In genomic region chr12:24654065-24654862, GRCm38 (mm10) we compare ENCODE assay signal across 31 mouse cellular contexts. TPM values are rescaled to one million over a fixed set of nuclear protein-coding genes. Genes with fewer than 3 reads are reported as not detected.
DNase-seq lines count a peak whose midpoint lies in the region; ATAC-seq lines count a peak whose summit lies in the region.
"Had no signal": no experiment of that assay in that cellular context is flagged by ENCODE, and none has a peak within 500 bp of the region (broad histone marks: within the 10 kb centered on the region; RNA-seq: fewer than 3 reads in every experiment).

No protein-coding gene starts in this region.

- 87% methylated on average over 16 of the region's 16 CpGs for WGBS in liver, embryonic 13.5 days (ENCODE audit: insufficient replicate concordance)
- WGBS in liver, embryonic 11.5 days = 87% methylated on average over 16 of the region's 16 CpGs
- WGBS in hindbrain, embryonic 16.5 days = 82% methylated on average over 16 of the region's 16 CpGs

- no peak for ATAC-seq in liver, embryonic 13.5 days (ENCODE audit: low read depth)
- no peak for ATAC-seq in liver, embryonic 11.5 days (replicated peaks; ENCODE audit: low FRiP score)
- ATAC-seq in hindbrain, embryonic 16.5 days = no peak
- ATAC-seq: activated CD4-positive, CD25-positive, alpha-beta regulatory T cell, adult 4 months; forebrain, embryonic 15.5 days; hindbrain, postnatal 0 days; inflammation-experienced regulatory T-cells, adult 6 months; intestine, embryonic 16.5 days had no signal

- H3K9ac ChIP-seq in liver, embryonic 13.5 days = peak overlapping the region; percentile 68; the same call in 1 of the 2 replicates
- H3K9ac ChIP-seq in liver, embryonic 11.5 days (ENCODE audit: low read depth, low read length) = no peak overlapping the region
- H3K9ac ChIP-seq in hindbrain, embryonic 16.5 days (ENCODE audit: low read depth, low read length) = no peak overlapping the region
- H3K9ac ChIP-seq: embryonic facial prominence, embryonic 12.5 days; embryonic facial prominence, embryonic 15.5 days; forebrain, embryonic 12.5 days; forebrain, embryonic 15.5 days; heart, embryonic 15.5 days; hindbrain, embryonic 13.5 days had no signal

- H3K4me1 ChIP-seq in liver, embryonic 13.5 days (replicated peaks) = peaks cover 92% of the 10 kb centered on the region
- peaks cover 46% of the 10 kb centered on the region for H3K4me1 ChIP-seq in liver, embryonic 11.5 days (replicated peaks; ENCODE audit: control insufficient read depth, insufficient read depth, low read length)
- peaks cover 32% of the 10 kb centered on the region for H3K4me1 ChIP-seq in hindbrain, embryonic 16.5 days (ENCODE audit: control insufficient read depth, insufficient read depth, low read depth, low read length)

- H3K4me2 ChIP-seq in liver, embryonic 13.5 days = no peak overlapping the region
- no peak overlapping the region for H3K4me2 ChIP-seq in liver, embryonic 11.5 days
- no peak overlapping the region for H3K4me2 ChIP-seq in hindbrain, embryonic 16.5 days (ENCODE audit: low read length)
- H3K4me2 ChIP-seq: embryonic facial prominence, embryonic 12.5 days; embryonic facial prominence, embryonic 15.5 days; forebrain, embryonic 12.5 days; forebrain, embryonic 15.5 days; heart, embryonic 15.5 days; hindbrain, embryonic 13.5 days had no signal

- H3K36me3 ChIP-seq in liver, embryonic 13.5 days = peaks cover 60% of the 10 kb centered on the region
- H3K36me3 ChIP-seq in liver, embryonic 11.5 days (ENCODE audit: control insufficient read depth, insufficient read depth, low read length) = peaks cover 29% of the 10 kb centered on the region
- H3K36me3 ChIP-seq in hindbrain, embryonic 16.5 days (ENCODE audit: control insufficient read depth, insufficient read depth, low read length) = peaks cover 12% of the 10 kb centered on the region

- no peaks in the 10 kb centered on the region for H3K9me3 ChIP-seq in liver, embryonic 13.5 days (replicated peaks)
- no peaks in the 10 kb centered on the region for H3K9me3 ChIP-seq in liver, embryonic 11.5 days (ENCODE audit: control insufficient read depth, low read length)
- no peaks in the 10 kb centered on the region for H3K9me3 ChIP-seq in hindbrain, embryonic 16.5 days (ENCODE audit: control insufficient read depth, low read length)
- H3K9me3 ChIP-seq: embryonic facial prominence, embryonic 12.5 days; embryonic facial prominence, embryonic 15.5 days; forebrain, embryonic 12.5 days; forebrain, embryonic 15.5 days; heart, embryonic 10.5 days; heart, embryonic 15.5 days; hindbrain, embryonic 10.5 days; hindbrain, embryonic 13.5 days had no signal

- no peaks in the 10 kb centered on the region for H3K27me3 ChIP-seq in liver, embryonic 13.5 days
- no peaks in the 10 kb centered on the region for H3K27me3 ChIP-seq in liver, embryonic 11.5 days (replicated peaks; ENCODE audit: control insufficient read depth, insufficient read depth, low read length)
- no peaks in the 10 kb centered on the region for H3K27me3 ChIP-seq in hindbrain, embryonic 16.5 days (replicated peaks; ENCODE audit: control insufficient read depth, insufficient read depth, low read length)
- H3K27me3 ChIP-seq: embryonic facial prominence, embryonic 12.5 days; embryonic facial prominence, embryonic 15.5 days; forebrain, embryonic 12.5 days; forebrain, embryonic 15.5 days; heart, embryonic 15.5 days had no signal

- intact Hi-C loops in gastrocnemius, postnatal 14 days (cut with DNase I; ENCODE audit: low total_unique reads) = no loop called here

- H3K4me3 ChIP-seq in liver, embryonic 13.5 days (replicated peaks) = no peak overlapping the region
- no peak overlapping the region for H3K4me3 ChIP-seq in liver, embryonic 11.5 days (ENCODE audit: low read depth, low read length)
- no peak overlapping the region for H3K4me3 ChIP-seq in hindbrain, embryonic 16.5 days (ENCODE audit: low read length)
- H3K4me3 ChIP-seq: embryonic facial prominence, embryonic 12.5 days; embryonic facial prominence, embryonic 15.5 days; forebrain, embryonic 12.5 days; forebrain, embryonic 15.5 days; heart, adult 2 months; heart, embryonic 10.5 days; heart, embryonic 15.5 days; hindbrain, embryonic 10.5 days; hindbrain, embryonic 13.5 days had no signal

- H3K27ac ChIP-seq in liver, embryonic 13.5 days = 0 out of 2 replicates have a peak overlapping the region, but pooled peaks have one; percentile 8
- H3K27ac ChIP-seq in liver, embryonic 11.5 days (ENCODE audit: low read depth, low read length) = no peak overlapping the region
- no peak overlapping the region for H3K27ac ChIP-seq in hindbrain, embryonic 16.5 days (ENCODE audit: low read depth, low read length)
- H3K27ac ChIP-seq: embryonic facial prominence, embryonic 12.5 days; embryonic facial prominence, embryonic 15.5 days; forebrain, embryonic 12.5 days; forebrain, embryonic 15.5 days; heart, adult 2 months; heart, embryonic 10.5 days; heart, embryonic 15.5 days; hindbrain, embryonic 10.5 days; hindbrain, embryonic 13.5 days; hindbrain, postnatal 0 days had no signal

- peak; percentile 45 for DNase-seq in gastrocnemius, postnatal 14 days
- no peak for DNase-seq in gastrocnemius, adult 8-10 months (ENCODE audit: low spot score in 2 of 2)
- DNase-seq in liver, embryonic 13.5 days = no peak
- DNase-seq in liver, embryonic 11.5 days (ENCODE audit: low spot score) = no peak
- peak; percentile 45 for DNase-seq in right cerebral cortex, postnatal 10 days (ENCODE audit: low spot score in 2 of 2)
- no peak for DNase-seq in right cerebral cortex, postnatal 25 days
- DNase-seq: adrenal gland, adult 8-10 months; adrenal gland, postnatal 25 days; B cell, adult 2 months; cerebellum, adult 11 months; cerebellum, adult 2 months; cerebellum, postnatal 25 days; gastrocnemius, postnatal 36 days; heart, adult 2 months; heart, postnatal 10 days; heart, postnatal 36 days had no signal

RNA-seq across cellular contexts. Expression of gene Klf11, which starts 3.2 kb away (rescaled TPM):
- total RNA-seq in gastrocnemius, postnatal 14 days (2021) = 1 to 10 TPM; 4.4 to 6.1 TPM
- total RNA-seq in gastrocnemius, adult 8-10 months (2022) = 1 to 10 TPM; 3.2 to 4.5 (median 4.2) TPM
- 7.0 and 9.2 TPM in 2 replicates for polyA plus RNA-seq in liver, embryonic 13.5 days (2015; fragmentation: Nextera tagmentation; extraction: Ambion mirVana)
- polyA plus RNA-seq in liver, embryonic 11.5 days (2014; fragmentation: Nextera tagmentation; extraction: Ambion mirVana) = 8.7 and 12.1 TPM in 2 replicates
- polyA plus RNA-seq in hindbrain, embryonic 16.5 days (2015; fragmentation: Nextera tagmentation; extraction: Ambion mirVana) = 14.9 and 15.5 TPM in 2 replicates

RNA-seq across cellular contexts. Expression of gene Cys1, which starts 27.3 kb away (rescaled TPM):
- total RNA-seq in gastrocnemius, postnatal 14 days (2021) = 1 to 10 TPM; 6.8 to 7.5 TPM
- 1 to 10 TPM; 1.9 to 3.4 (median 2.9) TPM for total RNA-seq in gastrocnemius, adult 8-10 months (2022)
- 0.38 and 0.50 TPM in 2 replicates for polyA plus RNA-seq in liver, embryonic 13.5 days (2015; fragmentation: Nextera tagmentation; extraction: Ambion mirVana)
- polyA plus RNA-seq in liver, embryonic 11.5 days (2014; fragmentation: Nextera tagmentation; extraction: Ambion mirVana) = 0.49 and 1.1 TPM in 2 replicates
- 1.5 and 1.6 TPM in 2 replicates for polyA plus RNA-seq in hindbrain, embryonic 16.5 days (2015; fragmentation: Nextera tagmentation; extraction: Ambion mirVana)
- total RNA-seq: ES-E14; granulocyte monocyte progenitor cell, adult 5-6 weeks had no signal
- polyA plus RNA-seq: inflammation-experienced regulatory T-cells, adult 6 months had no signal

RNA-seq across cellular contexts. Expression of gene Rrm2, which starts 53.8 kb away (rescaled TPM):
- total RNA-seq in gastrocnemius, postnatal 14 days (2021) = 1 to 10 TPM; 8.1 to 8.6 TPM
- total RNA-seq in gastrocnemius, adult 8-10 months (2022) = under 1 TPM; 0.46 to 0.73 (median 0.50) TPM
- polyA plus RNA-seq in liver, embryonic 13.5 days (2015; fragmentation: Nextera tagmentation; extraction: Ambion mirVana) = 586 and 708 TPM in 2 replicates
- polyA plus RNA-seq in liver, embryonic 11.5 days (2014; fragmentation: Nextera tagmentation; extraction: Ambion mirVana) = 422 and 475 TPM in 2 replicates
- polyA plus RNA-seq in hindbrain, embryonic 16.5 days (2015; fragmentation: Nextera tagmentation; extraction: Ambion mirVana) = 54.2 and 66.2 TPM in 2 replicates

Comparison
In these comparisons a context has a peak if more than half of its experiments do, and no peak if none do; other contexts are left out.
1. DNase-seq: peak in gastrocnemius, postnatal 14 days (single experiment) and right cerebral cortex, postnatal 10 days (2 of 2); none in gastrocnemius, adult 8-10 months (0 of 2), liver, embryonic 13.5 days (single experiment), liver, embryonic 11.5 days (single experiment) and right cerebral cortex, postnatal 25 days (single experiment).